Mouse (Mus musculus) CH12.LX (cell line): ENCODE data around the gene Gm21915.

ENCODE experiments used
- CHD1 ChIP-seq: IDR thresholded peaks from 2 replicates; pipeline ENCODE4 v1.6.1; 2012; ENCODE audit warnings: low read depth, low read length, improper control_type of control experiment, inconsistent platforms
- CHD2 ChIP-seq: IDR thresholded peaks from 2 replicates; pipeline ENCODE4 v1.6.1; 2011; ENCODE audit warnings: low read length, improper control_type of control experiment
- CTCF ChIP-seq, 2 experiments: IDR thresholded peaks in 1 of 2; conservative IDR thresholded peaks in 1 of 2; 2 replicates each; pipeline ENCODE4 v1.5.1; 2011 to 2012; ENCODE audit warnings: low read depth in 2 of 2, low read length in 2 of 2, improper control_type of control experiment in 1 of 2, inconsistent platforms in 1 of 2, mild to moderate bottlenecking in 1 of 2, moderate library complexity in 1 of 2
- EP300 ChIP-seq: IDR thresholded peaks from 2 replicates; pipeline ENCODE4 v1.6.1; 2011; ENCODE audit warnings: low read length, improper control_type of control experiment
- HCFC1 ChIP-seq: IDR thresholded peaks from 2 replicates; pipeline ENCODE4 v1.6.1; 2012; ENCODE audit warnings: low read depth, mild to moderate bottlenecking, inconsistent platforms, low read length, improper control_type of control experiment
- IRF4 ChIP-seq: IDR thresholded peaks from 2 replicates; pipeline ENCODE4 v1.6.1; 2014; ENCODE audit warnings: low read depth, mild to moderate bottlenecking, inconsistent platforms, low read length, improper control_type of control experiment
- MAFK ChIP-seq: IDR thresholded peaks from 2 replicates; pipeline ENCODE4 v1.6.1; 2011; ENCODE audit warnings: low read length, improper control_type of control experiment; ENCODE audit not compliant: insufficient replicate concordance
- MAX ChIP-seq: IDR thresholded peaks from 2 replicates; pipeline ENCODE4 v1.6.1; 2011; ENCODE audit warnings: low read length, improper control_type of control experiment
- MEF2A ChIP-seq: IDR thresholded peaks from 2 replicates; pipeline ENCODE4 v1.6.1; 2014; ENCODE audit warnings: low read depth, mild to moderate bottlenecking, inconsistent platforms, low read length, improper control_type of control experiment, borderline replicate concordance
- POLR2A ChIP-seq: IDR thresholded peaks from 2 replicates; pipeline ENCODE4 v1.6.1; 2011; ENCODE audit warnings: low read depth, mild to moderate bottlenecking, improper control_type of control experiment, low read length
- POLR2AphosphoS2 ChIP-seq: IDR thresholded peaks from 2 replicates; pipeline ENCODE4 v1.6.1; 2011; ENCODE audit warnings: low read depth, low read length, improper control_type of control experiment
- TCF12 ChIP-seq: IDR thresholded peaks from 2 replicates; pipeline ENCODE4 v1.6.1; 2014; ENCODE audit warnings: low read depth, mild to moderate bottlenecking, inconsistent platforms, low read length, improper control_type of control experiment
- ZMIZ1 ChIP-seq: IDR thresholded peaks from 2 replicates; pipeline ENCODE4 v1.6.1; 2012; ENCODE audit warnings: low read depth, mild to moderate bottlenecking, inconsistent platforms, low read length, improper control_type of control experiment
- ZNF384 ChIP-seq: IDR thresholded peaks from 2 replicates; pipeline ENCODE4 v1.6.1; 2012; ENCODE audit warnings: low read depth, low read length, improper control_type of control experiment, inconsistent platforms

GRCm38 (mm10) chr9:40626566-40626965 lies 43.8 kb upstream of the Gm21915 start:
- TF ChIP-seq MAFK (no peak), ZNF384 (no peak), ZMIZ1 (no peak), CTCF (conservative IDR thresholded peaks at IDR 0.05 in 1 of 2, IDR thresholded peaks at IDR 0.05 in 1 of 2; ENCODE audit: low read depth in 2 of 2, low read length in 2 of 2) (no peak), TCF12 (no peak), HCFC1 (no peak), POLR2A (no peak), EP300 (no peak), MAX (no peak), CHD1 (no peak), MEF2A (no peak), CHD2 (no peak), POLR2AphosphoS2 (no peak), IRF4 (no peak)
